Mouse (Mus musculus): ENCODE results near the gene Prkaa1.

The Prkaa1 gene

GRCm38 (mm10) chr15:5143361-5144020, at the start of gene Prkaa1:
Gene Prkaa1 (plus strand): TSS chr15:5143861.
- peak; percentile 57 to 85 for DNase-seq

- DNase-seq, result no peak
These were observed 47.9 kb upstream of the Prkaa1 start for GRCm38 (mm10) chr15:5095534-5096301.

DNA sequence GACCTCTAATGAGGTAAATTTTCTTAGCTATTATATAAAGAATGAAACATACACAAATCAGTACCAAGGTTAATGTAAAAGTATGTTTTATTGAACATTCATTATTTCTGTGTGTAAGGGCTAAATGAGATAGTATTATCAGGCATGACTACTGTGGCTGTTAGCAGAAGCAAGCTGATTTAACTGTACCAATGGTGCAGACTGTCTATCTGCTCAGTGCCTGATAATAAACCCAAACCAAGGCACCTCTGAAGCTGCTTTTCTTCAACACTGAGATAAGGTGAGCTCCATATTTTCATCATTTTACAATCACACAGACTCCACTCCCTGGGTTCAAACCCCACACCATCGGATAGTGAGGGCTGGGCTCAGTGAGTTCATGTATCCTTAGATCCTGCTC, 46.3 kb upstream of the Prkaa1 start:
- DNase-seq, result no peak

GRCm38 (mm10) chr15:5102312-5102711, 41.3 kb upstream of the Prkaa1 start:
- DNase-seq, result no peak

- DNase-seq, result no peak
These were observed 37.8 kb upstream of the Prkaa1 start for GRCm38 (mm10) chr15:5105891-5106290.

GRCm38 (mm10) chr15:5106293-5106692, 37.4 kb upstream of the Prkaa1 start:
- DNase-seq, result no peak

DNA sequence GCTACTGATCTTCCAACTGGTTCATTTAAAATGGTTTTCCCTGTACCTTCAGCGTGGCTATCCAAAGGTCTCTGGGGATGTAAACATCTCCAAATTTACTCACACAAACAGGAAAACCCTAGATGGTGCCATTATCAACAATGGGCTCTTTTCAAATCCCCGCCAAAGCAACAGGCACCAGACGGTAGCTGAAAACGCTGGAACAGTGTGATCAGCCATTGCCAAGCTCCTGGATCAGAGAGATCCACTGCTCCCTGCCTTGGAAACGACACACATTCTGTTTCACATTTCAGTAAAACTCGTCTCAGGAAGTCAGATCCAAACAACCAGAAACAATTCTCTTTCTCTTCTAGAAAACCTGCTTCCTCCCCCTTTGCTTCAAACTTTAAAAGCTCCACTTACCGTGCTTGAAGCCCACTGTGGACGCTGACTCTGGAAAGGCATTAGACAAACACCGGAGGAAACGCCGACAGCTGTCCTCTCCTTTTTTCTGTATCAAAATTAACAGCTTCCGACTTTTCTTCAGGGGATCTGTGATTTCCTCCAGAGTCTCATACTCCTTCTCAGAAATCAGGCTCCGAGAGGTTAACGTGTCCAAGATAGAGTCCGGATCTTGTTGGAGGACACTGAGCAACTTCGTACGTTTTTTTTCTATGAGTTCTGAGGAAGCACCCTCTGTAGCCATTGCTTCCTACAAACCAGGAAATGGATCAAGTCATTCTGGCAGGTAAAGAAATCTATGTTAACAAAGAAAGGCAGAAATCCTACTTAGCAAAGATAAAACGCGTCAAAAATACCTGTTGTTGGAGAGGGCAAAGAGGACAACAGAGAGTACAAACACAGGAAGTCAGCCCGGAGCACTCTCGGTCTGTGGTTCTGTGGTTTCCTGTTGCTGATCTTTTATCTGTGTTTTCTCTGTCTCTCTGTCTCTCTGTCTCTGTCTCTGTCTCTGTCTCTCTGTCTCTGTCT, 35.7 kb upstream of the Prkaa1 start, which contains the start of gene Card6:
TSS of gene Card6 (minus strand) at position 854 of the 969 bp plus-strand sequence.
- DNase-seq, result peak; percentile 16 to 32

DNA sequence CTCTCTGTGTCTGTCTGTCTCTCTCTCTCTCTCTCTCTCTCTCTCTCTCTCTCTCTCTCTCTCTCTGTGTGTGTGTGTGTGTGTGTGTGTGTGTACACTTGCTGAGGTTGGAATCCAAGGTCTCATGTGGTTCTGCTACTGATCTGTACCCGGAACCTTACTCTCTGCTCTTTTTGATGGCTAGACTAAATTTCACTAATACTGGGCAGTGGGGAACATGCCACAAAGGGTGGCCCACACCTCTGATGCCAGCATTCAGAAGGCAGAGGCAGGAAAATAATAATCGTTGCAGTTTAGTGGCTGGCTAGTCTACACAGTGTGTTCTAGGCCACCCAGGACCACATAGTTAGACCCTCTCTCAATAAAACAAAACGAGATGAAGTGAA, 35.0 kb upstream of the Prkaa1 start:
- DNase-seq, result no peak

GRCm38 (mm10) chr15:5112651-5113050, 31.0 kb upstream of the Prkaa1 start:
- no peak for DNase-seq

- no peak for DNase-seq
These were observed 28.5 kb upstream of the Prkaa1 start for GRCm38 (mm10) chr15:5115173-5115572.

DNA sequence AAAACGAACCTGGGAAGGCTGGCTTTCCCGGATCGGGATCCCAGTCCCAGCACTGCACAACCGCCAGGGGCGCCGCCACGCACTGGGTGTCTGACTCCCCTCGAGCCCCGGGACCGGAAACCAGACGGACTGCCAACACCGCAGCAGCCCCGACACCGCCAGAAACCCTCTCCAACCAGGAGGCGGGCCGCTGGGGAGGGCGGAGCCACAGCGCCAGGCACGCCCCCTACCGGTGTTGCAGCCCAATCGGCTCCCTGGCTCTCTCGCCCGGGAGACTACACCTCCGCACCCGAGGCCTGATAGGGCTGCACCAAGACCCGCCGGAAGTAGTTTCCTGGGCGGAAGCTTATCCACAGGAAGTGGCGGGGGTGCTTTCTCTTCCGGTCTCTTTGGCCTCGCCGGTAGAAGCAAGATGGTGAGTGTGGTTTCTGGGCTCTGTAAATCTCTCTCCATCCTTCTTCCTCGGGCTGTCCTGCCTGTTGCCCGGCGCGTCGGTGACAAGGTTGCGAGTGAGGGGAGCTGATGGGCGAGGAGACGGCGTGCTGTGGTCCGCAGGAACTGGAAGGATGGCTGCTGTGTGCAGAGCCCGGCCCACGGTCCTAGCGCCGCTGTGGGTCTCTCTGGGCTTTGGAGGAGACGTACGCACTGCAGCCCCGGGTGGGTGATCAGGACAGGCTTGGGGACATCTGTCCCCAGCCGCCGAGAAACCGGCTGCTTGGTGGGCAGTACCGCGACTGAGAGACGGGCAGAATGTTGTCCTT, 27.2 kb upstream of the Prkaa1 start, which contains the start of gene Rpl37:
TSS of gene Rpl37 (plus strand) at position 376 of the 761 bp plus-strand sequence.
- peak; percentile 98 to 99 for DNase-seq

- DNase-seq, result peak in 1 of 2 experiments; percentile 19
These were observed 26.5 kb upstream of the Prkaa1 start for GRCm38 (mm10) chr15:5117031-5117601.

DNA sequence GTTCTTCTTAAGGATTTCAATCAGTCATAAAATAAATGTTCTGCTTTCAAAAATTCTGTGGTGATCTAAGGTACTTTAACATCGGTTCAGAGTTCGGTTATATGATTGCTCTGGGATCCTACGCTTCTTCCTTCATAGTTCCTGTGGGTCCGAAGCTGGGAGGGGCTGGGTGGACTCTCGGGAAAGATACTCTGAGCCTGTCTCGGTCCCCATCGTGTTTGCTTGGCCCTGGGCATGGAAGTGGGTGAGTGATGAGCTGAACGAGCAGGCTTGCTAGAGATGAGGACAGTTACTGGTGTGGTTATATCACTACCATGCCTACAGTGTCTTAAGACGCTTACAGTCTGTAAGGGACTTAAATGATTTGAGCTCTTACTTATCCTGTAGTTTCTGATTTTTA, 25.0 kb upstream of the Prkaa1 start:
- DNase-seq, result no peak

GRCm38 (mm10) chr15:5119192-5119591, 24.5 kb upstream of the Prkaa1 start:
- DNase-seq, result no peak

- DNase-seq, result no peak
These were observed 24.0 kb upstream of the Prkaa1 start for GRCm38 (mm10) chr15:5119707-5120106.

- peak in 1 of 2 experiments; percentile 23 for DNase-seq
These were observed 21.9 kb upstream of the Prkaa1 start for GRCm38 (mm10) chr15:5121535-5122313.

GRCm38 (mm10) chr15:5126456-5126855, 17.2 kb upstream of the Prkaa1 start:
- DNase-seq, result no peak

DNA sequence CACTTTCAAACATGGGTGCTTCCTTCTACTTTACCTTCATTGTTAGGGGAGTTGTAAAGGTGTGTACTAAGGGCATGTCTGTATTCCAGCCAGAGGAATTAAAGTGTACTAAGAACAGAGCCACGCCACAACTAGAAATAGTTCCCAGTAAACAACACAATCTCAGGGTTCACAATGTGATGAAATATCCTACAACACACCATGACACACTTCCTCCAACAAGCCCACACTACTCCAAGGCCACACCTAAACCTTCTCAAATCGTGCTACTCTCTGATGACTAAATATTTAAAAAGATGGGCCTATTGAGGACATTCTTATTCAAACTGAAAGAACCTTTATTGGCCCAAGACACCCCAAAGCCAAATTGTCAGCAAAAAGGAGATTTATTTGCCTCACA, 16.2 kb upstream of the Prkaa1 start:
- DNase-seq, result no peak

- no peak for DNase-seq
These were observed 15.3 kb upstream of the Prkaa1 start for GRCm38 (mm10) chr15:5128176-5128940.
